Mouse (Mus musculus): ENCODE results near the gene Tlx1. TPM values are rescaled to one million over a fixed set of nuclear protein-coding genes. Genes with fewer than 3 reads are reported as not detected.

The Tlx1 gene
- total RNA-seq, 2 experiments from 2014 or later, result not detected

GRCm38 (mm10) chr19:45155141-45155790, 4.8 kb downstream of the Tlx1 start:
- intact Hi-C loops (cut with DNase I), result no loop called here
- DNase-seq (ENCODE audit: low spot score in 2 of 2), result no peak

GRCm38 (mm10) chr19:45155791-45156186, 5.3 kb downstream of the Tlx1 start:
- DNase-seq (ENCODE audit: low spot score in 2 of 2), result no peak
- intact Hi-C loops (cut with DNase I), result no loop called here

- no peak for DNase-seq (ENCODE audit: low spot score in 2 of 2)
- intact Hi-C loops (cut with DNase I), result no loop called here
These were observed 5.9 kb downstream of the Tlx1 start for GRCm38 (mm10) chr19:45156381-45156780.

GRCm38 (mm10) chr19:45158201-45158600, 7.7 kb downstream of the Tlx1 start:
- intact Hi-C loops (cut with DNase I), result no loop called here

GRCm38 (mm10) chr19:45158896-45159295, 8.4 kb downstream of the Tlx1 start:
- intact Hi-C loops (cut with DNase I), result no loop called here
- DNase-seq (ENCODE audit: low spot score in 2 of 2), result no peak

More at GRCm38 (mm10) chr19:45158201-45158600, 7.7 kb downstream of the Tlx1 start:
- DNase-seq (ENCODE audit: low spot score in 2 of 2), result no peak

GRCm38 (mm10) chr19:45159491-45159890, 9.0 kb downstream of the Tlx1 start:
- no peak for DNase-seq (ENCODE audit: low spot score in 2 of 2)
- intact Hi-C loops (cut with DNase I), result no loop called here

GRCm38 (mm10) chr19:45159991-45160390, 9.5 kb downstream of the Tlx1 start:
- DNase-seq (ENCODE audit: low spot score in 2 of 2), result no peak
- intact Hi-C loops (cut with DNase I), result loop anchor here (2.0 kb wide), 2 partner anchors 43 to 85 kb away; partner anchors contain the start of gene Kazald1

- intact Hi-C loops (cut with DNase I), result loop anchor here (2.0 kb wide), 2 partner anchors 44 to 86 kb away; partner anchors contain the start of gene Kazald1
- no peak for DNase-seq (ENCODE audit: low spot score in 2 of 2)
These were observed 10.0 kb downstream of the Tlx1 start for GRCm38 (mm10) chr19:45160523-45160922.

GRCm38 (mm10) chr19:45161093-45161492, 10.6 kb downstream of the Tlx1 start:
- intact Hi-C loops (cut with DNase I), result loop anchor here (2.0 kb wide), 2 partner anchors 44 to 86 kb away; partner anchors contain the start of gene Kazald1
- DNase-seq (ENCODE audit: low spot score in 2 of 2), result peak; percentile 60 to 76

- intact Hi-C loops (cut with DNase I), result no loop called here
- no peak for DNase-seq (ENCODE audit: low spot score in 2 of 2)
These were observed 11.7 kb downstream of the Tlx1 start for GRCm38 (mm10) chr19:45162181-45162580.

GRCm38 (mm10) chr19:45162871-45163270, 12.4 kb downstream of the Tlx1 start:
- DNase-seq (ENCODE audit: low spot score in 2 of 2), result no peak
- intact Hi-C loops (cut with DNase I), result no loop called here

- intact Hi-C loops (cut with DNase I), result no loop called here
- no peak for DNase-seq (ENCODE audit: low spot score in 2 of 2)
These were observed 20.0 kb downstream of the Tlx1 start for GRCm38 (mm10) chr19:45170451-45170850.

- intact Hi-C loops (cut with DNase I), result no loop called here
- DNase-seq (ENCODE audit: low spot score in 2 of 2), result no peak
These were observed 24.3 kb downstream of the Tlx1 start for GRCm38 (mm10) chr19:45174803-45175202.

GRCm38 (mm10) chr19:45176269-45176668, 25.8 kb downstream of the Tlx1 start:
- no peak for DNase-seq (ENCODE audit: low spot score in 2 of 2)
- intact Hi-C loops (cut with DNase I), result no loop called here

- peak; percentile 76 to 78 for DNase-seq (ENCODE audit: low spot score in 2 of 2)
- intact Hi-C loops (cut with DNase I), result loop anchor here (1.0 kb wide), 1 partner anchor 39 kb away; no protein-coding TSS in a partner anchor
These were observed 26.7 kb downstream of the Tlx1 start for GRCm38 (mm10) chr19:45177004-45177737.

GRCm38 (mm10) chr19:45179451-45179850, 29.0 kb downstream of the Tlx1 start:
- DNase-seq (ENCODE audit: low spot score in 2 of 2), result no peak
- intact Hi-C loops (cut with DNase I), result no loop called here

GRCm38 (mm10) chr19:45180447-45180846, 30.0 kb downstream of the Tlx1 start:
- DNase-seq (ENCODE audit: low spot score in 2 of 2), result no peak
- intact Hi-C loops (cut with DNase I), result no loop called here

GRCm38 (mm10) chr19:45194651-45195050, 44.2 kb downstream of the Tlx1 start:
- DNase-seq (ENCODE audit: low spot score in 2 of 2), result no peak
- intact Hi-C loops (cut with DNase I), result no loop called here

- peak in 1 of 2 experiments; percentile 0 for DNase-seq (ENCODE audit: low spot score in 2 of 2)
These were observed 46.5 kb downstream of the Tlx1 start for GRCm38 (mm10) chr19:45196967-45197366.

GRCm38 (mm10) chr19:45205311-45206105, 55.0 kb downstream of the Tlx1 start:
- intact Hi-C loops (cut with DNase I), result no loop called here
- no peak for DNase-seq (ENCODE audit: low spot score in 2 of 2)

More at GRCm38 (mm10) chr19:45196967-45197366, 46.5 kb downstream of the Tlx1 start:
- intact Hi-C loops (cut with DNase I), result no loop called here

Data from left cerebral cortex, postnatal 14 days (tissue).